Mouse (Mus musculus) bone marrow, adult 2 months (tissue): ENCODE data around the gene Arpc5l. TPM values are rescaled to one million over a fixed set of nuclear protein-coding genes. Genes with fewer than 3 reads are reported as not detected.

Source experiments
- H3K27ac ChIP-seq: fragments of 200-500 bp; 2 replicates; pipeline ENCODE4 v1.5.1; 2012; ENCODE audit warnings: low read depth, mild to moderate bottlenecking, control low read depth, inconsistent platforms, low read length; ENCODE audit not compliant: control insufficient read depth, poor library complexity, insufficient read depth
- H3K4me1 ChIP-seq: fragments of 200-500 bp; 2 replicates; pipeline ENCODE4 v1.6.1; 2011; ENCODE audit warnings: low read length; ENCODE audit not compliant: control insufficient read depth, insufficient read depth
- H3K4me3 ChIP-seq: fragments of 200-500 bp; replicated peaks from 2 replicates; pipeline ENCODE3; 2011; ENCODE audit warnings: mild to moderate bottlenecking, low read depth, low read length, control low read depth; ENCODE audit not compliant: control insufficient read depth
- CTCF ChIP-seq: fragments of 200-500 bp; IDR thresholded peaks from 2 replicates; pipeline ENCODE4 v1.5.1; 2011; ENCODE audit warnings: low read length, control low read depth; ENCODE audit not compliant: control insufficient read depth, insufficient read depth
- POLR2A ChIP-seq: fragments of 200-500 bp; IDR thresholded peaks from 2 replicates; pipeline ENCODE4 v1.6.1; 2011; ENCODE audit warnings: low read depth, mild to moderate bottlenecking, control low read depth, low read length, borderline replicate concordance; ENCODE audit not compliant: control insufficient read depth
- WGBS: fragments of 180-500 bp; shearing (Covaris S2); methylation state at CpG from one replicate; pipeline ENCODE4 v1.1.7; 2018; 5-methylcytosine and 5-hydroxymethylcytosine counted together
- polyA plus RNA-seq: library from polyadenylated mRNA; stranded (reverse); fragments of >200 nt; gene quantifications from 2 replicates; pipeline ENCODE4 v1.2.4, GENCODE M21; 2011; ENCODE audit warnings: low replicate concordance; ENCODE audit not compliant: missing spikeins, insufficient read depth, insufficient read length

The Arpc5l gene
- polyA plus RNA-seq = 42.4 and 71.5 TPM in 2 replicates

DNA sequence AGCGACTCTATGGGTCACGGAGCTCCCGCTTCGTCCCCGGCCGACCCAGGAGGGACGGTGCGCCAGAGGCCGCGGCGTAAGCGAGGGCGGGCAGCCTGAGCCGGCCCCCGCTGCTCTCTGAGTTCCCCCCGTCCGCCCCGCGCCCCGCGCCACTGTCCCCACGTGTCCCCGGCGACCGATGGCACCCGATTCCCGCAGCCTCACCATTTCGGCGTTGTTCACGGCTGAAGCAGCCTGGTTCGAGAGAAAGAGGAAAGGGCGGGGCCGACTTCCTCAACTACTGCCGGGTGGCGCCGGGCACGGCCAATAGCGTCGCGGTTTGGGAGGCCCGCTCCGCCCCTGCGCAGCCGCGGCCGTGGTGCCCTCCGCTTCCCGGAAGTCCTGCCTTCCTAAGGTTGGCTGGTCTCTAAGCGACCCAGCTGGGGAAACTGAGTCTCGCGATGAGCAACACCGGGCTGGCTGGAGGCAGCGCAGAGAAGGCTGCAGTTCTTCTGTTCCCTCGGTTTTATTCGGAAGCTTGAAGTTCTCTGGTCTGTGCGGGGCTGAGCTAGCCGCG lies at the start of gene Arpc5l:
TSS of gene Arpc5l (plus strand) at position 469 of the 556 bp plus-strand sequence.
- TF ChIP-seq POLR2A = peak; percentile 58; the same call in 1 of the 2 replicates
- peak; percentile 3; the same call in 1 of the 2 replicates for TF ChIP-seq CTCF
- WGBS = under 1% methylated on average over 58 of the region's 58 CpGs
- Histone ChIP-seq H3K4me1 (peaks cover 5% of the 10 kb centered on the region), H3K27ac (peak within 1 kb of the TSS; percentile 25), H3K4me3 (peak within 1 kb of the TSS; percentile 89)

DNA sequence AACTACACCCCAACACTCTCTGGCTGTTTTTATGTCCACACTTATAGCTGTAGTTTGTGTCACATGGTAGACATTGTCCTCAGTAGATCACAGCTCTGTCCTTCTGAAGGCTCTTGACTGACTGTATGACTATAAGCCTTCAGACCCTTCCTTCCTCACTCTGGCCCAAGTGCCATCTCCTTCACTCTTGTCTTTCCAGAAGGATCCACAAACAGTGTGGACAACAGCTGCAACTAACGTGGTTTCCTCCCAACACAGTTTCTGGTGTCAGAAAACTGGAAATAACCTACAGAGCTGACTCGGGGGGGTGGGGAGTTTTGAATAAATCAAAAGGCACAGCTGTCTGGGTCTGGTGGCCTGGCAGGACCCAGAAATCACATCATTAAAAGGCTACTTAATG lies 49.1 kb upstream of the Arpc5l start:
- no peak for TF ChIP-seq POLR2A
- TF ChIP-seq CTCF = no peak
- H3K27ac ChIP-seq = no peak overlapping the region
- WGBS = 22% methylated on average over 2 of the region's 2 CpGs
- H3K4me3 ChIP-seq = no peak overlapping the region
- no peaks in the 10 kb centered on the region; the same call in 1 of the 2 replicates for H3K4me1 ChIP-seq

DNA sequence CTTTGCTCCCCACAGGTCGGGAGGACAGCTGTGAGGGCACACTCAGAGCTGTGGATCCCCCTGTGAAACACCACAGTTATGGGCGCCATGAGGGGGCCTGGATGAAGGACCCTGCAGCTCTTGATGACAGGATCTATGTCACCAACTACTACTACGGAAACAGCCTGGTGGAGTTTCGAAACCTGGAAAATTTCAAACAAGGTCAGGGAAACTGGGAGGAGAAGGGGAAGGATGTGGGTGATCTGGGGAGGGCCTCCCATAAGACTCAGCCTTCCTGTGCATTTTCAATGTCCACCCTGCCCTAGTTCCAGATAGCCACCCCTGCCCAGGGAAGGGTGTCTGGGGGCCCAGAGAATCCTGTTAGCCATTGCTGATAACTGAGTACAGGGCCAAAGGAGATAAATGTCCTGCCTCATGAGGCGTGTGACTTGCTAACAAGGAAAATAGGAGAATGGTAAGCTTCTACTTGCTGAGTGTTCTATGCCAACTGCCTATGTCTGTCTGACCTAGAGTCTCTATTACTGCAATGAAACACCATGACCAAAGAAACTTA lies 47.4 kb upstream of the Arpc5l start:
- WGBS = 56% methylated on average over 5 of the region's 5 CpGs
- TF ChIP-seq CTCF = no peak
- TF ChIP-seq POLR2A = no peak
- H3K4me3 ChIP-seq = no peak overlapping the region
- H3K4me1 ChIP-seq = no peaks in the 10 kb centered on the region; the same call in 1 of the 2 replicates
- no peak overlapping the region for H3K27ac ChIP-seq

DNA sequence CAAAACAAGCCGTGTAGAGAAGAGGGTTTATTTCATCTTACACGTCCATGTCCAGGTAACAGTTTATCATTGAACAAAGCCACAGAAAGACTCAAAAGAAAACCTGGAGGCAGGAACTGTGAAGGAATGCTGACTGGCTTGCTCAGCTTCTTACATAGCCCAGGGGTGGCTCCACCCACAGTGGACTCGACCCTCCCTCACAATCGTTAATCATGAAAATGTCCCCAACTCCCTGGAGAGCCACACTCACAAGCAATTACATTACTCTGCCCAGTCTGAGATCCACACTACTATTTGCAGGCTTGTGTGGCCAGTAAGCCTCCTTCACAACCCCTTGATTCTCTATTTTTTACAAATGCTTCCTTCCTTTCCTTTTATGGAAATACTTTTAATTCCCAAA lies 41.0 kb upstream of the Arpc5l start:
- 51% methylated on average over 4 of the region's 4 CpGs for WGBS
- Histone ChIP-seq H3K4me1 (no peaks in the 10 kb centered on the region), H3K4me3 (no peak overlapping the region), H3K27ac (no peak overlapping the region)
- no peak for TF ChIP-seq POLR2A
- no peak for TF ChIP-seq CTCF

DNA sequence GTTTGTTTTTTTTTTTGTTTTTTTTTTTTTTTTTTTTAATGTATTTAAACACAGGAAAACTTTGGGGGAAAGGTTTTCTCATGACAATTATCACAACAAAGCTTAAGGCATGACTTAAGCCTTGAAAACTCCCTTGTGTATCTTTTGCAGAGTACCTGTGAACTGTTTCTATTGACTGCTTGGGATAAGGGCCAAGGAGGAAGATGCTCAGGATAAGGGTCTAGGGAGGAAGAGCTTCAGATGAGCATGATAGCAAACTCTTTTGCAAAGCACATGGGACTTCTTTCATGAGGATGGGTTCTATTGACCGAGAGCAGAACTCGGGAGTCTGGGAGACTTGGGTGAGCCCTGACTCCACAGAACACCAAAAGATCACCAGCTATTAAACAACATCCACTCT lies 35.5 kb upstream of the Arpc5l start:
- Histone ChIP-seq H3K4me1 (peaks cover 1% of the 10 kb centered on the region), H3K27ac (no peak overlapping the region), H3K4me3 (no peak overlapping the region)
- WGBS = 64% methylated on average over 2 of the region's 2 CpGs
- TF ChIP-seq CTCF (no peak), POLR2A (no peak)

DNA sequence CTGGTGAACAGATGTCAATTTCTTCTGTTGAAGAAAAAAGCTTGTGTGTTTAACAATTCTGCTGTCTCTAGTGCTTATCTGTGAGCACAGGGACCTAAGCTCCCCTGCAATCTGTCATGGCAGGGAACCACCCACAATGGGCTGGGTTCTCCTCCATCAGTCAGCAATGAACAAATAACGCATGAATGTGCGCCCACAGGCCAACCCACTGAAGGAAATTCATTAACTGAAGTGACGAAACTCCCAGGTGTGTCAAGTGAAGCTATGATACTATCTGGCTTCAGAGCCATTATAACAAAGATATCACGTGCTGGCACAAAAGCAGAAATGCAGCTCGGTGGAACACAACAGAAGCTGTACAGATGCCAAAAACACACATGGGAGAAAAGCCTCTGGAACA lies 35.1 kb upstream of the Arpc5l start:
- TF ChIP-seq CTCF (no peak), POLR2A (no peak)
- H3K4me1 ChIP-seq = peaks cover 1% of the 10 kb centered on the region
- H3K27ac ChIP-seq = no peak overlapping the region
- no peak overlapping the region for H3K4me3 ChIP-seq
- WGBS = 54% methylated on average over 5 of the region's 5 CpGs

DNA sequence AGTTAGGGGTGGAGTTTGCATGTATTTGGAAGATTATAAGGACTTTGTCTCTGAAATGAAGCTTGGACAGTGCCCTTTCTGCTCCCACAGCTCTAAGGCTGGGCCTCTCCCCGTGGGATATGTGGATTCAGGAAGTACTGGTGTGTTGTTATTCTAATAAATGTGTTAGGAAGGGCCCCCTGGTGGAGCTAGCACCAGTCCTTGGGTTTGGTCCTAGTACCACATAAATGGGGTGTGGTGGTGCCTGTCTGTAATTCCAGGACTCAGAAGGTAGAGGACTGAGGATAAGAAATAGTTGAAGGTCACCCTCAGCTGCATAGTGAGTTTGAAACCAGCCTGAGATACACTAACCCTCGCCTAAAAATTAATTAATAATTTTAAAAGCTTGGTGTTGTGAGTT lies 31.9 kb upstream of the Arpc5l start:
- Histone ChIP-seq H3K27ac (no peak overlapping the region), H3K4me3 (no peak overlapping the region), H3K4me1 (peaks cover 1% of the 10 kb centered on the region)
- no peak for TF ChIP-seq POLR2A
- TF ChIP-seq CTCF = no peak
- WGBS = 26% methylated on average over 2 of the region's 2 CpGs

DNA sequence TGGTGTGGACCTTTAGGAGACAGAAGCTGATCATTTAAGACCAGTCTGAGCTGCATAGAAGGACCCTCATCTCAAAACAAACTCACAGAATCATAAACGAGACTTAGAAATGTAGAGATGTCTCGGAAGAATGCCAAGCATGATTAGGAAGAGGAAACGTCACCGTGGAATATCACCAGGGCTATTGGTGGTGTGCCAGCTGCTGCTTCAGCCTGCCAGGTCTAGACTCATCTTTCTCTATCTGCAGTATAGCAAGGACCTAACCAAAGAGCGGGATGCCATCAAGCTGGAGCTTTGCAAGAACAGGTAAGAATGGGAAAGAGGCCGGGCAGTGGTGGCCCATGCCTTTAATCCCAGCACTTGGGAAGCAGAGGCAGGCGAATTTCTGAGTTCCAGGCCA lies 31.4 kb upstream of the Arpc5l start:
- Histone ChIP-seq H3K4me3 (no peak overlapping the region), H3K27ac (no peak overlapping the region), H3K4me1 (peaks cover 1% of the 10 kb centered on the region)
- TF ChIP-seq CTCF (no peak), POLR2A (no peak)
- 77% methylated on average over 7 of the region's 7 CpGs for WGBS
